Mouse (Mus musculus) left cerebral cortex, postnatal 36 days (tissue): Measurements from ENCODE around the gene Timm8a2. TPM values are rescaled to one million over a fixed set of nuclear protein-coding genes. Genes with fewer than 3 reads are reported as not detected.

ENCODE experiments used
- DNase-seq, 2 experiments: peaks; one replicate each; pipeline ENCODE4 v3.0.0; 2021 to 2022; ENCODE audit warnings: low spot score in 2 of 2, mixed read lengths in 1 of 2
- intact Hi-C: fragments of 180-260 bp; cut with DNase I; formaldehyde crosslinking; loops from one replicate; pipeline ENCODE4 v1.15.1; 2025
- total RNA-seq, 2 experiments: library from RNA; stranded (reverse); gene quantifications; 2 replicates each; pipeline ENCODE4 v1.2.3; 2021

Gene Timm8a2
- total RNA-seq, 2 experiments from 2014 or later, result not detected

- DNase-seq, result no peak
- intact Hi-C loops, result no loop called here
Observed at GRCm38 (mm10) chr14:122010301-122010700, 24.2 kb upstream of the Timm8a2 start.

- DNase-seq, result no peak
- intact Hi-C loops, result no loop called here
Observed at GRCm38 (mm10) chr14:122011768-122012167, 22.7 kb upstream of the Timm8a2 start.

- intact Hi-C loops, result no loop called here
- DNase-seq, result no peak
Observed at GRCm38 (mm10) chr14:122012193-122012592, 22.3 kb upstream of the Timm8a2 start.

- intact Hi-C loops, result no loop called here
- no peak for DNase-seq
Observed at GRCm38 (mm10) chr14:122012814-122013213, 21.7 kb upstream of the Timm8a2 start.

- intact Hi-C loops, result no loop called here
- no peak for DNase-seq
Observed at GRCm38 (mm10) chr14:122013417-122013951, 21.0 kb upstream of the Timm8a2 start.

- intact Hi-C loops, result no loop called here
Observed at GRCm38 (mm10) chr14:122017958-122018357, 16.5 kb upstream of the Timm8a2 start.

GRCm38 (mm10) chr14:122019389-122019788 lies 15.1 kb upstream of the Timm8a2 start:
- intact Hi-C loops, result no loop called here

More at GRCm38 (mm10) chr14:122017958-122018357, 16.5 kb upstream of the Timm8a2 start:
- no peak for DNase-seq

GRCm38 (mm10) chr14:122020567-122020966 lies 13.9 kb upstream of the Timm8a2 start:
- DNase-seq, result no peak
- intact Hi-C loops, result no loop called here

More at GRCm38 (mm10) chr14:122019389-122019788, 15.1 kb upstream of the Timm8a2 start:
- DNase-seq, result no peak

GRCm38 (mm10) chr14:122023054-122023453 lies 11.4 kb upstream of the Timm8a2 start:
- DNase-seq, result no peak
- intact Hi-C loops, result no loop called here

GRCm38 (mm10) chr14:122023928-122024327 lies 10.5 kb upstream of the Timm8a2 start:
- no peak for DNase-seq
- intact Hi-C loops, result no loop called here

- intact Hi-C loops, result no loop called here
- no peak for DNase-seq
Observed at GRCm38 (mm10) chr14:122028926-122029745, 5.3 kb upstream of the Timm8a2 start.

- no peak for DNase-seq
- intact Hi-C loops, result no loop called here
Observed at GRCm38 (mm10) chr14:122029851-122030250, 4.6 kb upstream of the Timm8a2 start.

- intact Hi-C loops, result no loop called here
- no peak for DNase-seq
Observed at GRCm38 (mm10) chr14:122032045-122032444, 2.4 kb upstream of the Timm8a2 start.

GRCm38 (mm10) chr14:122035181-122035580 lies 707 bp downstream of the Timm8a2 start:
- no peak for DNase-seq
- intact Hi-C loops, result no loop called here

GRCm38 (mm10) chr14:122035860-122036259 lies 1.4 kb downstream of the Timm8a2 start:
- no peak for DNase-seq
- intact Hi-C loops, result no loop called here

GRCm38 (mm10) chr14:122038874-122039647 lies 4.6 kb downstream of the Timm8a2 start:
- DNase-seq, result no peak
- intact Hi-C loops, result no loop called here

- DNase-seq, result no peak
- intact Hi-C loops, result no loop called here
Observed at GRCm38 (mm10) chr14:122041413-122041825, 6.9 kb downstream of the Timm8a2 start.

- intact Hi-C loops, result no loop called here
- DNase-seq, result no peak
Observed at GRCm38 (mm10) chr14:122042142-122042694, 7.7 kb downstream of the Timm8a2 start.

- DNase-seq, result no peak
- intact Hi-C loops, result no loop called here
Observed at GRCm38 (mm10) chr14:122047784-122048183, 13.3 kb downstream of the Timm8a2 start.

- no peak for DNase-seq
- intact Hi-C loops, result no loop called here
Observed at GRCm38 (mm10) chr14:122048816-122049215, 14.3 kb downstream of the Timm8a2 start.
